In genomic region chr11:116132366-116133333, GRCm38 (mm10) we compare ENCODE assay signal across 9 mouse cellular contexts. TPM values are rescaled to one million over a fixed set of nuclear protein-coding genes. Genes with fewer than 3 reads are reported as not detected.
DNase-seq lines count a peak whose midpoint lies in the region; ATAC-seq and TF ChIP-seq lines count a peak whose summit lies in the region.
"Had no signal": no experiment of that assay in that cellular context is flagged by ENCODE, and none has a peak within 500 bp of the region (broad histone marks: within the 10 kb centered on the region; RNA-seq: fewer than 3 reads in every experiment).

No protein-coding gene starts in this region.

- no peak for ATAC-seq in forebrain, postnatal 0 days
- ATAC-seq in forebrain, embryonic 14.5 days, result no peak
- ATAC-seq in lung, embryonic 15.5 days (ENCODE audit: borderline replicate concordance, extremely low read depth, low FRiP score, low TSS enrichment), result no peak

- 88% methylated on average over 16 of the region's 16 CpGs for WGBS in forebrain, postnatal 0 days
- WGBS in forebrain, embryonic 14.5 days, result 90% methylated on average over 16 of the region's 16 CpGs
- WGBS in lung, embryonic 15.5 days, result 78% methylated on average over 16 of the region's 16 CpGs

- no peak overlapping the region for H3K4me2 ChIP-seq in forebrain, postnatal 0 days (ENCODE audit: low read depth)
- no peak overlapping the region for H3K4me2 ChIP-seq in forebrain, embryonic 14.5 days (ENCODE audit: low read length)
- no peak overlapping the region for H3K4me2 ChIP-seq in lung, embryonic 15.5 days

- H3K36me3 ChIP-seq in forebrain, postnatal 0 days (ENCODE audit: insufficient read depth), result peaks cover 21% of the 10 kb centered on the region
- peaks cover 31% of the 10 kb centered on the region for H3K36me3 ChIP-seq in forebrain, embryonic 14.5 days (ENCODE audit: control insufficient read depth, insufficient read depth, low read length)
- H3K36me3 ChIP-seq in lung, embryonic 15.5 days, result peaks cover 40% of the 10 kb centered on the region

- DNase-seq in forebrain, postnatal 0 days, result no peak
- no peak for DNase-seq in forebrain, embryonic 14.5 days (ENCODE audit: low spot score)
- DNase-seq in lung, postnatal 36 days, result no peak
- DNase-seq in adrenal gland, postnatal 25 days, result peak; percentile 45
- peak; percentile 49 for DNase-seq in kidney, postnatal 14 days
- DNase-seq in urinary bladder, postnatal 25 days (ENCODE audit: low spot score), result no peak
- no peak for DNase-seq in ovary, postnatal 14 days (ENCODE audit: low spot score)

- 0 out of 2 replicates have a peak, but pooled peaks cover 4% of the 10 kb centered on the region for H3K4me1 ChIP-seq in forebrain, postnatal 0 days (ENCODE audit: insufficient read depth)
- H3K4me1 ChIP-seq in forebrain, embryonic 14.5 days (ENCODE audit: control insufficient read depth, insufficient read depth, low read length), result peaks cover 1% of the 10 kb centered on the region
- H3K4me1 ChIP-seq in lung, embryonic 15.5 days, result peaks cover 41% of the 10 kb centered on the region

- no peak overlapping the region for H3K4me3 ChIP-seq in forebrain, postnatal 0 days (ENCODE audit: low read depth, low read length)
- H3K4me3 ChIP-seq in forebrain, embryonic 14.5 days (ENCODE audit: low read depth, low read length), result no peak overlapping the region
- no peak overlapping the region for H3K4me3 ChIP-seq in lung, embryonic 15.5 days

- no peak overlapping the region for H3K9ac ChIP-seq in forebrain, postnatal 0 days
- no peak overlapping the region for H3K9ac ChIP-seq in forebrain, embryonic 14.5 days (ENCODE audit: low read length)
- H3K9ac ChIP-seq in lung, embryonic 15.5 days, result no peak overlapping the region

- peak; percentile 41 for TF ChIP-seq CTCF in forebrain, postnatal 0 days (IDR thresholded peaks at IDR 0.05; ENCODE audit: low read depth)

- no peak overlapping the region for H3K27ac ChIP-seq in forebrain, postnatal 0 days (ENCODE audit: low read depth, low read length)
- H3K27ac ChIP-seq in forebrain, embryonic 14.5 days (ENCODE audit: low read depth, low read length), result no peak overlapping the region
- 0 out of 2 replicates have a peak overlapping the region, but pooled peaks have one; percentile 33 for H3K27ac ChIP-seq in lung, embryonic 15.5 days

- no peaks in the 10 kb centered on the region for H3K27me3 ChIP-seq in forebrain, postnatal 0 days (ENCODE audit: insufficient read depth, low read length)
- no peaks in the 10 kb centered on the region for H3K27me3 ChIP-seq in forebrain, embryonic 14.5 days (replicated peaks; ENCODE audit: control insufficient read depth, insufficient read depth, low read length)
- H3K27me3 ChIP-seq in lung, embryonic 15.5 days, result no peaks in the 10 kb centered on the region

- H3K9me3 ChIP-seq in forebrain, postnatal 0 days (ENCODE audit: low read length), result no peaks in the 10 kb centered on the region
- H3K9me3 ChIP-seq in forebrain, embryonic 14.5 days (replicated peaks; ENCODE audit: control insufficient read depth, low read length), result no peaks in the 10 kb centered on the region
- no peaks in the 10 kb centered on the region for H3K9me3 ChIP-seq in lung, embryonic 15.5 days
- H3K9me3 ChIP-seq: G1E had no signal

RNA-seq across cellular contexts. Expression of gene Trim65, which starts 1.7 kb away (rescaled TPM):
- 4.2 and 5.0 TPM in 2 replicates for total RNA-seq in forebrain, postnatal 0 days (2014; rRNA removed)
- 1.2 and 1.9 TPM in 2 replicates for polyA plus RNA-seq in forebrain, postnatal 0 days (2015; fragmentation: Nextera tagmentation; extraction: Ambion mirVana)
- polyA plus RNA-seq in forebrain, embryonic 14.5 days (2014; fragmentation: Nextera tagmentation; extraction: Ambion mirVana), result 0.97 and 1.1 TPM in 2 replicates
- polyA plus RNA-seq in lung, embryonic 15.5 days (2015; fragmentation: Nextera tagmentation; extraction: Ambion mirVana), result 3.7 and 4.3 TPM in 2 replicates
- 12.2 and 12.9 TPM in 2 replicates for total RNA-seq in adrenal gland, postnatal 25 days (2021)
- polyA plus RNA-seq: G1E had no signal

RNA-seq across cellular contexts. Expression of gene Trim47, which starts 5.6 kb away (rescaled TPM):
- total RNA-seq in forebrain, postnatal 0 days (2014; rRNA removed), result 10.5 and 13.0 TPM in 2 replicates
- polyA plus RNA-seq in forebrain, postnatal 0 days (2015; fragmentation: Nextera tagmentation; extraction: Ambion mirVana), result 6.6 and 7.8 TPM in 2 replicates
- 4.0 and 6.0 TPM in 2 replicates for polyA plus RNA-seq in forebrain, embryonic 14.5 days (2014; fragmentation: Nextera tagmentation; extraction: Ambion mirVana)
- 24.9 and 25.9 TPM in 2 replicates for polyA plus RNA-seq in lung, embryonic 15.5 days (2015; fragmentation: Nextera tagmentation; extraction: Ambion mirVana)
- 17.1 and 20.2 TPM in 2 replicates for total RNA-seq in adrenal gland, postnatal 25 days (2021)
- polyA plus RNA-seq: G1E had no signal

RNA-seq across cellular contexts. Expression of gene Mrpl38, which starts 6.0 kb away (rescaled TPM):
- 56.7 and 67.8 TPM in 2 replicates for total RNA-seq in forebrain, postnatal 0 days (2014; rRNA removed)
- 60.7 and 63.6 TPM in 2 replicates for polyA plus RNA-seq in forebrain, postnatal 0 days (2015; fragmentation: Nextera tagmentation; extraction: Ambion mirVana)
- polyA plus RNA-seq in forebrain, embryonic 14.5 days (2014; fragmentation: Nextera tagmentation; extraction: Ambion mirVana), result 79.6 and 83.4 TPM in 2 replicates
- polyA plus RNA-seq in lung, embryonic 15.5 days (2015; fragmentation: Nextera tagmentation; extraction: Ambion mirVana), result 89.5 and 94.7 TPM in 2 replicates
- total RNA-seq in adrenal gland, postnatal 25 days (2021), result 86.5 and 103 TPM in 2 replicates

RNA-seq across cellular contexts. Expression of gene Fbf1, which starts 35.3 kb away (rescaled TPM):
- 97.9 and 108 TPM in 2 replicates for total RNA-seq in forebrain, postnatal 0 days (2014; rRNA removed)
- 23.2 and 38.2 TPM in 2 replicates for polyA plus RNA-seq in forebrain, postnatal 0 days (2015; fragmentation: Nextera tagmentation; extraction: Ambion mirVana)
- 25.9 and 44.4 TPM in 2 replicates for polyA plus RNA-seq in forebrain, embryonic 14.5 days (2014; fragmentation: Nextera tagmentation; extraction: Ambion mirVana)
- polyA plus RNA-seq in lung, embryonic 15.5 days (2015; fragmentation: Nextera tagmentation; extraction: Ambion mirVana), result 29.7 and 35.9 TPM in 2 replicates
- total RNA-seq in adrenal gland, postnatal 25 days (2021), result 47.4 and 53.0 TPM in 2 replicates

RNA-seq across cellular contexts. Expression of gene Wbp2, which starts 45.9 kb away (rescaled TPM):
- 94.7 and 130 TPM in 2 replicates for total RNA-seq in forebrain, postnatal 0 days (2014; rRNA removed)
- 281 and 287 TPM in 2 replicates for polyA plus RNA-seq in forebrain, postnatal 0 days (2015; fragmentation: Nextera tagmentation; extraction: Ambion mirVana)
- polyA plus RNA-seq in forebrain, embryonic 14.5 days (2014; fragmentation: Nextera tagmentation; extraction: Ambion mirVana), result 145 and 166 TPM in 2 replicates
- polyA plus RNA-seq in lung, embryonic 15.5 days (2015; fragmentation: Nextera tagmentation; extraction: Ambion mirVana), result 58.0 and 67.9 TPM in 2 replicates
- 189 and 195 TPM in 2 replicates for total RNA-seq in adrenal gland, postnatal 25 days (2021)

Comparison
In these comparisons a context has a peak if more than half of its experiments do, and no peak if none do; other contexts are left out.
1. DNase-seq: peak in adrenal gland, postnatal 25 days (single experiment) and kidney, postnatal 14 days (single experiment); none in forebrain, postnatal 0 days (single experiment), forebrain, embryonic 14.5 days (single experiment), lung, postnatal 36 days (single experiment), urinary bladder, postnatal 25 days (single experiment) and ovary, postnatal 14 days (single experiment).